Mouse (Mus musculus) heart, embryonic 15.5 days (tissue): Measurements from ENCODE around the gene Tlnrd1. TPM values are rescaled to one million over a fixed set of nuclear protein-coding genes. Genes with fewer than 3 reads are reported as not detected.

Source experiments
- ATAC-seq: fragments of 200-750 bp; cut with Nextera tagmentation; replicated peaks from 2 replicates; pipeline ENCODE4 v1.8.0; 2017; ENCODE audit warnings: low read depth, moderate TSS enrichment; ENCODE audit not compliant: insufficient number of reproducible peaks, insufficient read depth, low FRiP score
- H3K27ac ChIP-seq: fragments of 300-500 bp; sonication (generic); 2 replicates; pipeline ENCODE4 v1.5.1; 2015; ENCODE audit warnings: mild to moderate bottlenecking, inconsistent platforms
- H3K27me3 ChIP-seq: fragments of 300-500 bp; sonication (generic); 2 replicates; pipeline ENCODE4 v1.6.1; 2015; ENCODE audit warnings: inconsistent platforms
- H3K36me3 ChIP-seq: fragments of 300-500 bp; sonication (generic); 2 replicates; pipeline ENCODE4 v1.6.1; 2015; ENCODE audit warnings: mild to moderate bottlenecking, inconsistent platforms
- H3K4me1 ChIP-seq: fragments of 300-500 bp; sonication (generic); replicated peaks from 2 replicates; pipeline ENCODE4 v1.6.1; 2015; ENCODE audit warnings: inconsistent platforms
- H3K4me2 ChIP-seq: fragments of 300-500 bp; sonication (generic); 2 replicates; pipeline ENCODE4 v1.6.1; 2015; ENCODE audit warnings: inconsistent platforms, mild to moderate bottlenecking, moderate library complexity
- H3K4me3 ChIP-seq: fragments of 300-500 bp; sonication (generic); 2 replicates; pipeline ENCODE4 v1.5.1; 2015; ENCODE audit warnings: mild to moderate bottlenecking, inconsistent platforms
- H3K9ac ChIP-seq: fragments of 300-500 bp; sonication (generic); 2 replicates; pipeline ENCODE4 v1.6.1; 2015; ENCODE audit warnings: mild to moderate bottlenecking, inconsistent platforms
- H3K9me3 ChIP-seq: fragments of 300-500 bp; sonication (generic); replicated peaks from 2 replicates; pipeline ENCODE4 v1.6.1; 2016; ENCODE audit warnings: inconsistent platforms
- WGBS: fragments of 180-500 bp; shearing (Covaris S2); methylation state at CpG from one replicate; pipeline ENCODE4 v1.1.7; 2015; ENCODE audit warnings: mixed read lengths; 5-methylcytosine and 5-hydroxymethylcytosine counted together
- polyA plus RNA-seq: library from polyadenylated mRNA; unstranded; fragments of >200 nt; fragmentation: Nextera tagmentation; extraction: Ambion mirVana; gene quantifications from 2 replicates; pipeline ENCODE4 v1.2.1, GENCODE M21; 2015

Gene Tlnrd1
- 10.2 and 13.3 TPM in 2 replicates for polyA plus RNA-seq

DNA sequence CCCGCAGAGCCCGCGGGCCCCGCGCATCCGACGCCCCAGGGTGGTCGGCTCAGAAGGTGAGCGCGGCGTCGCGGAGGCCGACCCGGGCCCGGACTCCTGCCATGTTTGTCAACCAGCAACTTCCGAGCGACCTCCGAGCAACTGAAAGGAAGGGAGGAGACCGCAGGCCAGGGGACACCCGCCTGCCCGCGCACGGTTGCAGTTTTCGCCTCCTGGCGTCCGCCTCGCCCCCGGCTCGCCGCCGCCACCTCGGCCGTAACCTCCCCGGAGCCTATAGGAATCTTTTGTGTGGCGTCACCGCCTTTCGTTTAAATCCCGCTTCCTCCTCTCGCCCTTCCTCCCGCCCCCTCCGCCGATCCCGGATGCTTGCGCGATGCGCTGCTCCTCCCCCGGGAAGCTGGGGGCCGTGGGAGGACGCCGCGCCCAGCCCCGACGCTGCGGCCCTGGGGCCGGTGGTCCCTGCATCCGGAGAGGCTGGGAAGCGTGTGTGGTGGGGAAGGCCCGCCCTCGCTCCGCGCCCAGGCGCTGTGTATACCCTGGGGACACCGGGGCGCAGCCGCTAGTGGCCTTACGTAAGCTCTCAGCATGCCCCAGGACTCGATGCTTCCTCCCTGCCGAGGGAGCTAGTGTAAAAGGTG is at the start of gene Tlnrd1, which contains the start of gene Mesd:
Gene Tlnrd1, minus strand, starts transcription at position 285 of the 638 bp plus-strand sequence.
Gene Mesd, plus strand, starts transcription at position 446 of the 638 bp plus-strand sequence.
- H3K4me2 ChIP-seq, result peak within 1 kb of the TSS; percentile 86
- H3K9ac ChIP-seq, result peak within 1 kb of the TSS; percentile 89
- peak; percentile 81 for ATAC-seq
- H3K4me3 ChIP-seq, result peak within 1 kb of the TSS; percentile 72
- peak within 1 kb of the TSS; percentile 98 for H3K27ac ChIP-seq
- H3K27me3 ChIP-seq, result no peaks in the 10 kb centered on the region
- peaks cover 39% of the 10 kb centered on the region for H3K4me1 ChIP-seq
- no peaks in the 10 kb centered on the region for H3K9me3 ChIP-seq
- under 1% methylated on average over 66 of the region's 69 CpGs for WGBS
- no peaks in the 10 kb centered on the region for H3K36me3 ChIP-seq

GRCm38 (mm10) chr7:83921637-83922036 is 37.5 kb upstream of the Tlnrd1 start:
- Histone ChIP-seq H3K4me2 (no peak overlapping the region), H3K9ac (no peak overlapping the region), H3K9me3 (no peaks in the 10 kb centered on the region), H3K27ac (no peak overlapping the region), H3K4me1 (0 out of 2 replicates have a peak, but pooled peaks cover 3% of the 10 kb centered on the region), H3K36me3 (no peaks in the 10 kb centered on the region), H3K27me3 (no peaks in the 10 kb centered on the region), H3K4me3 (no peak overlapping the region)
- WGBS, result 39% methylated on average over 3 of the region's 3 CpGs
- ATAC-seq, result no peak

DNA sequence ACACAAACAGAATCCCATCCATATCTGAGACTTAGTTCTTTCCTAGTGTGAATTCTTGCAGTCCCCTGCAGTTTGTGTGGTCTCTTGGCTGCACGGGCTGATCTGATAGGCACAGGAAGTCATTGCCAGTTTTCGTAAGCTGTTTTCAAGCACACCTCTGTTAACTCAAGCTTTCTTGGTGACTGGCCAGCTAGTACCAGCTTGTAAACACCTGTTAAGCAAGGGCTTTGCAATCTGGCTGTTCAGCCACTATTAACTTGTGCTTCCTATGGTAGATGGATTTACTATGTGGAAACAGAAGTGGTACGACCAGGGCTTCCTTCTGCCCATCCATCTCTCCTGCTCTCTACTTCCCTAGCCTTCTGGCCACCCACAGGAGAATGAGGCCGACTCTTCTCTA is 36.1 kb upstream of the Tlnrd1 start:
- 55% methylated on average over 4 of the region's 4 CpGs for WGBS
- Histone ChIP-seq H3K9ac (no peak overlapping the region), H3K9me3 (no peaks in the 10 kb centered on the region), H3K4me3 (no peak overlapping the region), H3K36me3 (no peaks in the 10 kb centered on the region), H3K4me2 (no peak overlapping the region), H3K27ac (no peak overlapping the region), H3K4me1 (0 out of 2 replicates have a peak, but pooled peaks cover 3% of the 10 kb centered on the region), H3K27me3 (no peaks in the 10 kb centered on the region)
- no peak for ATAC-seq

DNA sequence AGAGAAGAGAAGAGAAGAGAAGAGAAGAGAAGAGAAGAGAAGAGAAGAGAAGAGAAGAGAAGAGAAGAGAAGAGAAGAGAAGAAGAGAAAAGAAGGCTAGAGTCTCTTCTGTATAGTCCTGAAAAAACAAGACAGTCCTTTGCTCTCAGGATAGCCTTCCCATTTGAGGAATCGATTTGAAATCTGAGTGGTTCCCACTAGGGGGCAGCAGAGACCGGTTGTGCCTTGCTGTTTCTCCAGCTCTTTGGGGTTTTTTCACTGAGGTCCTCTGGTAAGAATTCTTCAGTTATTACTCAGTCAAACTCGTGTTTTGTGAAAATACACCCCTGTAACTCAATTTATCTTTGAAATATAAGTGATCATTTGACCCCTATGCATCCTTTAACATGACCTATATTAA is 30.5 kb upstream of the Tlnrd1 start:
- Histone ChIP-seq H3K36me3 (no peaks in the 10 kb centered on the region), H3K27me3 (no peaks in the 10 kb centered on the region), H3K9me3 (no peaks in the 10 kb centered on the region), H3K4me1 (no peaks in the 10 kb centered on the region), H3K4me3 (no peak overlapping the region), H3K4me2 (no peak overlapping the region), H3K27ac (no peak overlapping the region), H3K9ac (no peak overlapping the region)
- WGBS, result 2% methylated on average over 3 of the region's 3 CpGs
- no peak for ATAC-seq

DNA sequence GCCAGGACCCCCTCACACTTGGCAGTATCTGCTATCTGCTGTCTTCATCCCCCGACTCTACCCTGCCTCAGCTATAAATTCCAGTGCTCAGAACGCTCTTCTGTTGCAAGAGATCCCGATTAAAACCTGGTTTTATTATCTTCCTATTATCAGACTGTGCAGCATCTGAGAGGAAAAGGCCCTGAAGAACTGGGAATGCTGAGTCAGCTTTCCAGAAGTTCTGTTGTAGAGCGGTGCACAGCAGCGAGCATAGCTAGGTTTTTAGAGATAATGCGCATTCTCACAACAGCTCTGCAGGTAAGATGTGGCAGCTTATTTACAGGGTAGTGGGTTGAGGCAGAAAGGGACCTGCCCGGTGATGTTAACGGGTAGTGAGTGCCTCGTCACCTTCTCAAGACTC is 29.9 kb upstream of the Tlnrd1 start:
- H3K27me3 ChIP-seq, result no peaks in the 10 kb centered on the region
- H3K36me3 ChIP-seq, result no peaks in the 10 kb centered on the region
- no peak overlapping the region for H3K9ac ChIP-seq
- no peaks in the 10 kb centered on the region for H3K9me3 ChIP-seq
- H3K4me1 ChIP-seq, result no peaks in the 10 kb centered on the region
- ATAC-seq, result no peak
- H3K4me2 ChIP-seq, result no peak overlapping the region
- WGBS, result 63% methylated on average over 9 of the region's 9 CpGs
- no peak overlapping the region for H3K27ac ChIP-seq
- H3K4me3 ChIP-seq, result no peak overlapping the region

DNA sequence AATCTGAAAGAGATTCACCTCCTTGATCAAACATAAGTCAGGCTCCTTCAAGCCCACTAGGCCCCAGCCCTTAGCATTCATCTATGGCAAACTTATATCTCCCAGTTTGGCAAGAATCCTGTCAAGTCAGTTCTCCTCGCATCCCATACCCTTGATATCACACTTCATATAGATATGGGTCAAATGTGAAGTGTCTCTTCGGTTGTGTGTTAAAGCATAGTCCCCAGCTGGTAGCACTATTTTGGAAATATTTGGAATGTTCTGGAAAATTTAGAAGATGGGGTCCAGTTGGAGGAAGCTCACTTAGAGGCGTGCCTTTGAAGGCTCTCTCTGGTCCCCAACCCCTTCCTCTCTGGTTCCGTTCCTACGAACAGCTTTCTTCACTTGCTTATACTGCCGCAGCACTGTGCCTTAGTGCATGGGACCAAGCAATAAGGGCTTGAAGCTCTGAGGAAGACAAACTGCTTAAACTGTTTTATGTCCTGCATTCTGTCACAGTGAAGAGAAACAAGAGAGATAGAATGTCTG is 29.4 kb upstream of the Tlnrd1 start:
- 82% methylated on average over 6 of the region's 6 CpGs for WGBS
- ATAC-seq, result no peak

DNA sequence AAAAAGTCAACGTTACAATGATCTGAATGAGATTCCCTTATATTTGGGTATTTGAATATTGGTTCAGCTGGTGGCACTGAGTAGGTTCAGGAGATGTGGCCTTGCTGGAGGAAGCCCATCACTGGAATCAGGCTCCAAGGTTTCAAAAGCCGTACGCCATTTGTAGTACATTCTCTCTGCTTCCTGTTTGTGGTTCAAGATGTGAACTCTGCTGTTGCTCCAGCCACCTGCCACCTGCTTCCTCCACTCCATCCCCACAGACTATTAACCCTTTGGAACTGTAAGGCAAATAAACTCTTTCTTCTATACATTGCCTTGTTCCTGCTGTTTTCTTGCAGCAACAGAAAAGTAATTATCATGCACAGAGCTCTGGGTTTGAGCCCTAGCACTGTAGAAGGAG is 27.8 kb upstream of the Tlnrd1 start:
- H3K27me3 ChIP-seq, result no peaks in the 10 kb centered on the region
- no peak for ATAC-seq

More for the DNA sequence above, 29.4 kb upstream of the Tlnrd1 start:
- Histone ChIP-seq H3K4me2 (no peak overlapping the region), H3K4me1 (no peaks in the 10 kb centered on the region), H3K27me3 (no peaks in the 10 kb centered on the region), H3K9ac (no peak overlapping the region), H3K4me3 (no peak overlapping the region), H3K9me3 (no peaks in the 10 kb centered on the region), H3K36me3 (no peaks in the 10 kb centered on the region), H3K27ac (no peak overlapping the region)

DNA sequence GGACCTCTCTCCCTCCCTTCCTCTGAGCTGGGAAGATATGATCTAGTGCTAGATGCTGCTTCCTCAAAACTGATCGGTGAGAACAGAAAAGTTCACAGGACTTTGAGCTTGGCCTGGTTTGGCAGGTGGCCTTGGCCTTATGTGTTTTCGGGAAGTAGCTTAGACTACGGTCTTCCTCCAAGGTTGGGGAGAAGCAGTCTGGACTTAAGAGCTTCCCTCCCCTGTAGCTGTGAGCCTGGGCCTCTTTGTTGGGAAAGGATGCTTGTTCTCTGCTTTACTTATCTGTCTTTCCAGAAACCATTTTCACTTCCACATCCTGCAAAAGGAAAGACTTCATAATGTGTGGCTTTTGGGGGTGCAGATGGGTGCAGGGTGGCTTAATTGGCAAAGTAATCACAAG is 20.7 kb upstream of the Tlnrd1 start:
- 77% methylated on average over 3 of the region's 3 CpGs for WGBS
- Histone ChIP-seq H3K4me1 (peaks cover 4% of the 10 kb centered on the region; the same call in 1 of the 2 replicates), H3K27ac (no peak overlapping the region), H3K4me3 (no peak overlapping the region), H3K27me3 (no peaks in the 10 kb centered on the region), H3K9me3 (no peaks in the 10 kb centered on the region), H3K4me2 (no peak overlapping the region), H3K36me3 (peaks cover 12% of the 10 kb centered on the region), H3K9ac (no peak overlapping the region)
- ATAC-seq, result no peak

More for the DNA sequence above, 27.8 kb upstream of the Tlnrd1 start:
- Histone ChIP-seq H3K4me2 (no peak overlapping the region), H3K27ac (no peak overlapping the region), H3K4me1 (no peaks in the 10 kb centered on the region), H3K9ac (no peak overlapping the region), H3K36me3 (no peaks in the 10 kb centered on the region), H3K4me3 (no peak overlapping the region), H3K9me3 (no peaks in the 10 kb centered on the region)
- 75% methylated on average over 3 of the region's 3 CpGs for WGBS

GRCm38 (mm10) chr7:83902296-83903145 is 18.4 kb upstream of the Tlnrd1 start:
- ATAC-seq, result no peak
- Histone ChIP-seq H3K4me2 (no peak overlapping the region), H3K27me3 (no peaks in the 10 kb centered on the region), H3K4me1 (peaks cover 4% of the 10 kb centered on the region; the same call in 1 of the 2 replicates), H3K9ac (no peak overlapping the region), H3K36me3 (peaks cover 35% of the 10 kb centered on the region), H3K9me3 (no peaks in the 10 kb centered on the region), H3K27ac (peak overlapping the region; percentile 33; the same call in 1 of the 2 replicates), H3K4me3 (no peak overlapping the region)
- WGBS, result 48% methylated on average over 5 of the region's 5 CpGs

DNA sequence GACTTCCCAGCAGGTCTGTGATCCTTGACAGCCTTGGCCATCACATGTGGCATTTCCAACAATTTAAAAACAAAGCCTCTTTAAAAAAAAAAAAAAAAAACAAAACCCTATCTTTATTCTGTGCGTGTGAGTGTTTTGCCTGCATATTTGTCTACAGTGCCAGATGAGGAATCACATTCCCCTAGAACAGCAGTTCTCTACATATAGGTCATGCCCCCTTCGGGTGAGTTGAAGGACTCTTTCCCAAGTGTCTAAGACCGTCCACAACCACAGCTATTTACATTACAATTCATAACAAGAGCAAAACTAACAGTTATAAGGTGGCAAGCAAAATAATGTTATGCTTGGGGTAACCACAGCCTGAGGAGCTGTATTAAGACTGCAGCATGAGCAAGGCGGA is 17.3 kb upstream of the Tlnrd1 start:
- Histone ChIP-seq H3K9ac (no peak overlapping the region), H3K9me3 (no peaks in the 10 kb centered on the region), H3K4me2 (no peak overlapping the region), H3K36me3 (peaks cover 42% of the 10 kb centered on the region), H3K4me3 (no peak overlapping the region), H3K27me3 (no peaks in the 10 kb centered on the region), H3K27ac (no peak overlapping the region), H3K4me1 (peaks cover 4% of the 10 kb centered on the region; the same call in 1 of the 2 replicates)
- 74% methylated on average over 4 of the region's 4 CpGs for WGBS
- no peak for ATAC-seq

GRCm38 (mm10) chr7:83900519-83900918 is 16.4 kb upstream of the Tlnrd1 start:
- Histone ChIP-seq H3K4me3 (no peak overlapping the region), H3K4me1 (peaks cover 4% of the 10 kb centered on the region; the same call in 1 of the 2 replicates), H3K9ac (no peak overlapping the region), H3K27me3 (no peaks in the 10 kb centered on the region), H3K36me3 (peaks cover 49% of the 10 kb centered on the region), H3K4me2 (no peak overlapping the region), H3K9me3 (no peaks in the 10 kb centered on the region), H3K27ac (no peak overlapping the region)
- 63% methylated on average over 3 of the region's 3 CpGs for WGBS
- ATAC-seq, result no peak
